Mouse (Mus musculus) mature B cell (primary cell): ENCODE measurements at regions not wholly inside any gene's neighbourhood (a gene's known extent, or its start where the extent isn't known, plus 50 kb on each side); places are given as distances from the start of the nearest gene placed in this dataset.

Experiments used
- in situ Hi-C: fragments of 300-500 bp; cut with MboI; formaldehyde crosslinking; loops from 2 replicates; pipeline ENCODE4 v1.14.3; 2019

GRCm38 (mm10) chr2:117710173-117710813 is 367.5 kb upstream of the Rasgrp1 start:
- in situ Hi-C loops = no loop called here

- in situ Hi-C loops = no loop called here
These were observed 381.3 kb upstream of the Rasgrp1 start for GRCm38 (mm10) chr2:117724066-117724465.

- in situ Hi-C loops = no loop called here
These were observed 380.4 kb upstream of the Thbs1 start for GRCm38 (mm10) chr2:117731253-117731652.

- in situ Hi-C loops = no loop called here
These were observed 369.3 kb upstream of the Thbs1 start for GRCm38 (mm10) chr2:117742413-117742812.

- in situ Hi-C loops = no loop called here
These were observed 367.8 kb upstream of the Thbs1 start for GRCm38 (mm10) chr2:117743901-117744300.

GRCm38 (mm10) chr2:117745767-117746166 is 365.9 kb upstream of the Thbs1 start:
- in situ Hi-C loops = no loop called here

- in situ Hi-C loops = no loop called here
These were observed 364.5 kb upstream of the Thbs1 start for GRCm38 (mm10) chr2:117747136-117747535.

GRCm38 (mm10) chr2:117748892-117749291 is 362.8 kb upstream of the Thbs1 start:
- in situ Hi-C loops = no loop called here

- in situ Hi-C loops = no loop called here
These were observed 352.1 kb upstream of the Thbs1 start for GRCm38 (mm10) chr2:117759491-117760013.

- in situ Hi-C loops = no loop called here
These were observed 348.0 kb upstream of the Thbs1 start for GRCm38 (mm10) chr2:117763631-117764030.

- in situ Hi-C loops = no loop called here
These were observed 346.1 kb upstream of the Thbs1 start for GRCm38 (mm10) chr2:117765572-117765971.

GRCm38 (mm10) chr2:117766450-117766849 is 345.2 kb upstream of the Thbs1 start:
- in situ Hi-C loops = no loop called here

GRCm38 (mm10) chr2:117769402-117770114 is 342.1 kb upstream of the Thbs1 start:
- in situ Hi-C loops = no loop called here

- in situ Hi-C loops = no loop called here
These were observed 341.6 kb upstream of the Thbs1 start for GRCm38 (mm10) chr2:117770115-117770485.

GRCm38 (mm10) chr2:117780287-117780686 is 331.4 kb upstream of the Thbs1 start:
- in situ Hi-C loops = loop anchor here (10.0 kb wide), 1 partner anchor 335 kb away; the partner anchor contains the start of gene Thbs1

GRCm38 (mm10) chr2:117780816-117781215 is 330.9 kb upstream of the Thbs1 start:
- in situ Hi-C loops = loop anchor here (10.0 kb wide), 1 partner anchor 334 kb away; the partner anchor contains the start of gene Thbs1

GRCm38 (mm10) chr2:117787321-117787720 is 324.4 kb upstream of the Thbs1 start:
- in situ Hi-C loops = loop anchor here (10.0 kb wide), 1 partner anchor 327 kb away; the partner anchor contains the start of gene Thbs1

GRCm38 (mm10) chr2:117794285-117794684 is 317.4 kb upstream of the Thbs1 start:
- in situ Hi-C loops = no loop called here

GRCm38 (mm10) chr2:117801946-117802600 is 309.6 kb upstream of the Thbs1 start:
- in situ Hi-C loops = no loop called here

GRCm38 (mm10) chr2:117802686-117803085 is 309.0 kb upstream of the Thbs1 start:
- in situ Hi-C loops = no loop called here

- in situ Hi-C loops = no loop called here
These were observed 307.0 kb upstream of the Thbs1 start for GRCm38 (mm10) chr2:117804686-117805085.

GRCm38 (mm10) chr2:117807121-117807520 is 304.6 kb upstream of the Thbs1 start:
- in situ Hi-C loops = no loop called here

GRCm38 (mm10) chr2:117811506-117811905 is 300.2 kb upstream of the Thbs1 start:
- in situ Hi-C loops = no loop called here
